Mouse (Mus musculus): ENCODE results near the gene Ghr. TPM values are rescaled to one million over a fixed set of nuclear protein-coding genes. Genes with fewer than 3 reads are reported as not detected.

Ghr gene
- 34.0 and 50.4 TPM in 2 replicates for polyA plus RNA-seq (2015; fragmentation: Nextera tagmentation; extraction: Ambion mirVana)

GRCm38 (mm10) chr15:3582807-3583636, at the start of gene Ghr:
Gene Ghr (minus strand): TSS chr15:3583492.

GRCm38 (mm10) chr15:3303426-3303825, 279.9 kb downstream of the Ghr start, which contains the start of gene Ccdc152:
Gene Ccdc152 (minus strand): TSS chr15:3303526.

GRCm38 (mm10) chr15:3268247-3268646, 315.0 kb downstream of the Ghr start, which contains the start of gene Selenop:
Gene Selenop (plus strand): TSS chr15:3268547.

